Mouse (Mus musculus): ENCODE results near the gene Gm12845. TPM values are rescaled to one million over a fixed set of nuclear protein-coding genes. Genes with fewer than 3 reads are reported as not detected.

Gm12845 gene
- polyA plus RNA-seq, 1 experiment from 2014 or later, result not detected

- no peak overlapping the region for H3K4me2 ChIP-seq (replicated peaks; ENCODE audit: low read depth)
- no peaks in the 10 kb centered on the region for H3K27me3 ChIP-seq (replicated peaks; ENCODE audit: control insufficient read depth, insufficient read depth, low read length)
- no peak overlapping the region for H3K27ac ChIP-seq (ENCODE audit: low read depth, low read length)
- no peaks in the 10 kb centered on the region for H3K36me3 ChIP-seq (ENCODE audit: control insufficient read depth, insufficient read depth)
- H3K4me3 ChIP-seq (ENCODE audit: low read depth, low read length), result no peak overlapping the region
- H3K4me1 ChIP-seq (replicated peaks; ENCODE audit: control insufficient read depth, insufficient read depth, low read length), result no peaks in the 10 kb centered on the region
- no peaks in the 10 kb centered on the region for H3K9me3 ChIP-seq (ENCODE audit: control insufficient read depth)
- 79% methylated on average over 4 of the region's 4 CpGs for WGBS
- TF ChIP-seq CTCF (IDR thresholded peaks at IDR 0.05; ENCODE audit: low read depth), result no peak
- H3K9ac ChIP-seq (ENCODE audit: low read depth, low read length), result no peak overlapping the region
- no peak for ATAC-seq
Observed at GRCm38 (mm10) chr4:117686354-117686753, 37.9 kb upstream of the Gm12845 start.

GRCm38 (mm10) chr4:117705361-117705760 is 18.9 kb upstream of the Gm12845 start:
- peak; percentile 86 for TF ChIP-seq CTCF (IDR thresholded peaks at IDR 0.05; ENCODE audit: low read depth)
- no peaks in the 10 kb centered on the region for H3K9me3 ChIP-seq (ENCODE audit: control insufficient read depth)
- no peaks in the 10 kb centered on the region for H3K4me1 ChIP-seq (replicated peaks; ENCODE audit: control insufficient read depth, insufficient read depth, low read length)
- H3K36me3 ChIP-seq (ENCODE audit: control insufficient read depth, insufficient read depth), result no peaks in the 10 kb centered on the region
- no peak overlapping the region for H3K27ac ChIP-seq (ENCODE audit: low read depth, low read length)
- no peak for ATAC-seq
- WGBS, result 3% methylated on average over 7 of the region's 7 CpGs
- no peak overlapping the region for H3K4me3 ChIP-seq (ENCODE audit: low read depth, low read length)
- no peaks in the 10 kb centered on the region for H3K27me3 ChIP-seq (replicated peaks; ENCODE audit: control insufficient read depth, insufficient read depth, low read length)
- no peak overlapping the region for H3K4me2 ChIP-seq (replicated peaks; ENCODE audit: low read depth)
- H3K9ac ChIP-seq (ENCODE audit: low read depth, low read length), result no peak overlapping the region

- no peaks in the 10 kb centered on the region for H3K9me3 ChIP-seq (ENCODE audit: control insufficient read depth)
- no peak for TF ChIP-seq CTCF (IDR thresholded peaks at IDR 0.05; ENCODE audit: low read depth)
- H3K9ac ChIP-seq (ENCODE audit: low read depth, low read length), result no peak overlapping the region
- H3K4me2 ChIP-seq (replicated peaks; ENCODE audit: low read depth), result no peak overlapping the region
- H3K4me3 ChIP-seq (ENCODE audit: low read depth, low read length), result no peak overlapping the region
- 46% methylated on average over 3 of the region's 3 CpGs for WGBS
- no peaks in the 10 kb centered on the region for H3K4me1 ChIP-seq (replicated peaks; ENCODE audit: control insufficient read depth, insufficient read depth, low read length)
- H3K36me3 ChIP-seq (ENCODE audit: control insufficient read depth, insufficient read depth), result no peaks in the 10 kb centered on the region
- peak; percentile 71 for ATAC-seq
- no peak overlapping the region for H3K27ac ChIP-seq (ENCODE audit: low read depth, low read length)
- no peaks in the 10 kb centered on the region for H3K27me3 ChIP-seq (replicated peaks; ENCODE audit: control insufficient read depth, insufficient read depth, low read length)
Observed at GRCm38 (mm10) chr4:117708780-117709550, 15.2 kb upstream of the Gm12845 start.

- no peak for TF ChIP-seq CTCF (IDR thresholded peaks at IDR 0.05; ENCODE audit: low read depth)
- no peak overlapping the region for H3K4me3 ChIP-seq (ENCODE audit: low read depth, low read length)
- H3K9ac ChIP-seq (ENCODE audit: low read depth, low read length), result no peak overlapping the region
- H3K27ac ChIP-seq (ENCODE audit: low read depth, low read length), result no peak overlapping the region
- H3K4me1 ChIP-seq (replicated peaks; ENCODE audit: control insufficient read depth, insufficient read depth, low read length), result no peaks in the 10 kb centered on the region
- ATAC-seq, result no peak
- no peaks in the 10 kb centered on the region for H3K27me3 ChIP-seq (replicated peaks; ENCODE audit: control insufficient read depth, insufficient read depth, low read length)
- H3K4me2 ChIP-seq (replicated peaks; ENCODE audit: low read depth), result no peak overlapping the region
- WGBS, result 80% methylated on average over 3 of the region's 3 CpGs
- no peaks in the 10 kb centered on the region for H3K9me3 ChIP-seq (ENCODE audit: control insufficient read depth)
- H3K36me3 ChIP-seq (ENCODE audit: control insufficient read depth, insufficient read depth), result no peaks in the 10 kb centered on the region
Observed at GRCm38 (mm10) chr4:117712314-117712713, 11.9 kb upstream of the Gm12845 start.

GRCm38 (mm10) chr4:117713303-117714098 is 10.7 kb upstream of the Gm12845 start:
- Histone ChIP-seq H3K4me1 (replicated peaks; ENCODE audit: control insufficient read depth, insufficient read depth, low read length) (no peaks in the 10 kb centered on the region), H3K9ac (ENCODE audit: low read depth, low read length) (no peak overlapping the region), H3K4me3 (ENCODE audit: low read depth, low read length) (no peak overlapping the region), H3K36me3 (ENCODE audit: control insufficient read depth, insufficient read depth) (no peaks in the 10 kb centered on the region), H3K27me3 (replicated peaks; ENCODE audit: control insufficient read depth, insufficient read depth, low read length) (no peaks in the 10 kb centered on the region), H3K27ac (ENCODE audit: low read depth, low read length) (no peak overlapping the region), H3K9me3 (ENCODE audit: control insufficient read depth) (no peaks in the 10 kb centered on the region), H3K4me2 (replicated peaks; ENCODE audit: low read depth) (no peak overlapping the region)
- no peak for ATAC-seq
- WGBS, result 45% methylated on average over 6 of the region's 6 CpGs
- no peak for TF ChIP-seq CTCF (IDR thresholded peaks at IDR 0.05; ENCODE audit: low read depth)

- 70% methylated on average over 3 of the region's 3 CpGs for WGBS
- ATAC-seq, result no peak
- Histone ChIP-seq H3K4me2 (replicated peaks; ENCODE audit: low read depth) (no peak overlapping the region), H3K4me1 (replicated peaks; ENCODE audit: control insufficient read depth, insufficient read depth, low read length) (no peaks in the 10 kb centered on the region), H3K27me3 (replicated peaks; ENCODE audit: control insufficient read depth, insufficient read depth, low read length) (no peaks in the 10 kb centered on the region), H3K9ac (ENCODE audit: low read depth, low read length) (no peak overlapping the region), H3K27ac (ENCODE audit: low read depth, low read length) (no peak overlapping the region), H3K4me3 (ENCODE audit: low read depth, low read length) (no peak overlapping the region), H3K9me3 (ENCODE audit: control insufficient read depth) (no peaks in the 10 kb centered on the region), H3K36me3 (ENCODE audit: control insufficient read depth, insufficient read depth) (no peaks in the 10 kb centered on the region)
- no peak for TF ChIP-seq CTCF (IDR thresholded peaks at IDR 0.05; ENCODE audit: low read depth)
Observed at GRCm38 (mm10) chr4:117731926-117732325, 7.7 kb downstream of the Gm12845 start.

All from intestine, postnatal 0 days (tissue).